Mouse (Mus musculus): Measurements from ENCODE around the gene Kif5a. TPM values are rescaled to one million over a fixed set of nuclear protein-coding genes. Genes with fewer than 3 reads are reported as not detected.
A peak's percentile ranks its signal among the peaks of the same experiment; 100 is the strongest.

The Kif5a gene
- polyA plus RNA-seq, 1 experiment from 2014 or later = 0.67 TPM

GRCm38 (mm10) chr10:127228897-127229296, 34.3 kb downstream of the Kif5a start:
- Histone ChIP-seq H3K36me3 (ENCODE audit: inconsistent target) (no peaks in the 10 kb centered on the region), H3K4me3 (ENCODE audit: inconsistent target) (no peak overlapping the region), H3K79me2 (ENCODE audit: inconsistent target) (no peaks in the 10 kb centered on the region), H3K27ac (no peak overlapping the region)
- WGBS (ENCODE audit: missing documents) = 17% methylated on average over 4 of the region's 4 CpGs

GRCm38 (mm10) chr10:127227163-127227562, 36.0 kb downstream of the Kif5a start:
- H3K79me2 ChIP-seq (ENCODE audit: inconsistent target) = no peaks in the 10 kb centered on the region
- H3K4me3 ChIP-seq (ENCODE audit: inconsistent target) = no peak overlapping the region
- no peak overlapping the region for H3K27ac ChIP-seq
- no peaks in the 10 kb centered on the region for H3K36me3 ChIP-seq (ENCODE audit: inconsistent target)
- 25% methylated on average over 8 of the region's 8 CpGs for WGBS (ENCODE audit: missing documents)

- 68% methylated on average over 8 of the region's 8 CpGs for WGBS (ENCODE audit: missing documents)
- H3K4me3 ChIP-seq (ENCODE audit: inconsistent target) = no peak overlapping the region
- no peak overlapping the region for H3K27ac ChIP-seq
- H3K36me3 ChIP-seq (ENCODE audit: inconsistent target) = no peaks in the 10 kb centered on the region
- no peaks in the 10 kb centered on the region for H3K79me2 ChIP-seq (ENCODE audit: inconsistent target)
These were observed 36.7 kb downstream of the Kif5a start for GRCm38 (mm10) chr10:127226318-127226895.

- Histone ChIP-seq H3K4me3 (ENCODE audit: inconsistent target) (no peak overlapping the region), H3K79me2 (ENCODE audit: inconsistent target) (no peaks in the 10 kb centered on the region), H3K36me3 (ENCODE audit: inconsistent target) (no peaks in the 10 kb centered on the region), H3K27ac (no peak overlapping the region)
- 33% methylated on average over 10 of the region's 10 CpGs for WGBS (ENCODE audit: missing documents)
These were observed 37.4 kb downstream of the Kif5a start for GRCm38 (mm10) chr10:127225732-127226131.

- WGBS (ENCODE audit: missing documents) = 82% methylated on average over 6 of the region's 6 CpGs
- Histone ChIP-seq H3K36me3 (ENCODE audit: inconsistent target) (no peaks in the 10 kb centered on the region), H3K79me2 (ENCODE audit: inconsistent target) (no peaks in the 10 kb centered on the region), H3K27ac (no peak overlapping the region), H3K4me3 (ENCODE audit: inconsistent target) (no peak overlapping the region)
These were observed 37.9 kb downstream of the Kif5a start for GRCm38 (mm10) chr10:127225213-127225612.

GRCm38 (mm10) chr10:127218339-127218738, 44.8 kb downstream of the Kif5a start:
- H3K36me3 ChIP-seq (ENCODE audit: inconsistent target) = no peaks in the 10 kb centered on the region
- no peak overlapping the region for H3K27ac ChIP-seq
- 97% methylated on average over 2 of the region's 2 CpGs for WGBS (ENCODE audit: missing documents)
- no peaks in the 10 kb centered on the region for H3K79me2 ChIP-seq (ENCODE audit: inconsistent target)
- no peak overlapping the region for H3K4me3 ChIP-seq (ENCODE audit: inconsistent target)

- Histone ChIP-seq H3K36me3 (ENCODE audit: inconsistent target) (no peaks in the 10 kb centered on the region), H3K4me3 (ENCODE audit: inconsistent target) (no peak overlapping the region), H3K79me2 (ENCODE audit: inconsistent target) (no peaks in the 10 kb centered on the region), H3K27ac (no peak overlapping the region)
These were observed 46.0 kb downstream of the Kif5a start for GRCm38 (mm10) chr10:127217177-127217576.

- 97% methylated on average over 11 of the region's 11 CpGs for WGBS (ENCODE audit: missing documents)
- no peak overlapping the region for H3K4me3 ChIP-seq (ENCODE audit: inconsistent target)
- H3K27ac ChIP-seq = no peak overlapping the region
- no peaks in the 10 kb centered on the region for H3K36me3 ChIP-seq (ENCODE audit: inconsistent target)
- H3K79me2 ChIP-seq (ENCODE audit: inconsistent target) = no peaks in the 10 kb centered on the region
These were observed 46.7 kb downstream of the Kif5a start for GRCm38 (mm10) chr10:127216456-127216855.

- 40% methylated on average over 1 of the region's 1 CpGs for WGBS (ENCODE audit: missing documents)
These were observed 48.7 kb downstream of the Kif5a start for GRCm38 (mm10) chr10:127214422-127214803.

GRCm38 (mm10) chr10:127213704-127214421, 49.3 kb downstream of the Kif5a start:
- Histone ChIP-seq H3K36me3 (ENCODE audit: inconsistent target) (0 out of 2 replicates have a peak, but pooled peaks cover under 1% of the 10 kb centered on the region), H3K4me3 (ENCODE audit: inconsistent target) (no peak overlapping the region), H3K79me2 (ENCODE audit: inconsistent target) (peaks cover 20% of the 10 kb centered on the region), H3K27ac (no peak overlapping the region)
- 88% methylated on average over 6 of the region's 13 CpGs for WGBS (ENCODE audit: missing documents)

More at GRCm38 (mm10) chr10:127214422-127214803, 48.7 kb downstream of the Kif5a start:
- Histone ChIP-seq H3K36me3 (ENCODE audit: inconsistent target) (no peaks in the 10 kb centered on the region), H3K4me3 (ENCODE audit: inconsistent target) (no peak overlapping the region), H3K27ac (no peak overlapping the region), H3K79me2 (ENCODE audit: inconsistent target) (peaks cover 16% of the 10 kb centered on the region)

- WGBS (ENCODE audit: missing documents) = 85% methylated on average over 8 of the region's 8 CpGs
- H3K36me3 ChIP-seq (ENCODE audit: inconsistent target) = 0 out of 2 replicates have a peak, but pooled peaks cover 6% of the 10 kb centered on the region
- no peak overlapping the region for H3K27ac ChIP-seq
- H3K79me2 ChIP-seq (ENCODE audit: inconsistent target) = peaks cover 20% of the 10 kb centered on the region
- no peak overlapping the region for H3K4me3 ChIP-seq (ENCODE audit: inconsistent target)
These were observed 49.9 kb downstream of the Kif5a start for GRCm38 (mm10) chr10:127213272-127213671.

GRCm38 (mm10) chr10:127211414-127211854, 51.7 kb downstream of the Kif5a start, which contains the start of gene Pip4k2c:
Pip4k2c (minus strand) TSS chr10:127211585.
- peaks cover 20% of the 10 kb centered on the region for H3K79me2 ChIP-seq (ENCODE audit: inconsistent target)
- H3K4me3 ChIP-seq (ENCODE audit: inconsistent target) = peak within 1 kb of the TSS; percentile 57
- H3K27ac ChIP-seq = no peak within 1 kb of the TSS
- 0% methylated on average over 35 of the region's 47 CpGs for WGBS (ENCODE audit: missing documents)
- peaks cover 16% of the 10 kb centered on the region; the same call in 1 of the 2 replicates for H3K36me3 ChIP-seq (ENCODE audit: inconsistent target)

GRCm38 (mm10) chr10:127210961-127211405, 52.2 kb downstream of the Kif5a start:
- Histone ChIP-seq H3K27ac (no peak overlapping the region), H3K79me2 (ENCODE audit: inconsistent target) (peaks cover 20% of the 10 kb centered on the region)

GRCm38 (mm10) chr10:127209928-127210570, 53.1 kb downstream of the Kif5a start:
- Histone ChIP-seq H3K79me2 (ENCODE audit: inconsistent target) (peaks cover 20% of the 10 kb centered on the region), H3K36me3 (ENCODE audit: inconsistent target) (peaks cover 27% of the 10 kb centered on the region), H3K27ac (no peak overlapping the region), H3K4me3 (ENCODE audit: inconsistent target) (peak overlapping the region; percentile 57)
- WGBS (ENCODE audit: missing documents) = 94% methylated on average over 13 of the region's 13 CpGs

More at GRCm38 (mm10) chr10:127210961-127211405, 52.2 kb downstream of the Kif5a start:
- Histone ChIP-seq H3K36me3 (ENCODE audit: inconsistent target) (peaks cover 17% of the 10 kb centered on the region; the same call in 1 of the 2 replicates), H3K4me3 (ENCODE audit: inconsistent target) (peak overlapping the region; percentile 57)
- 1% methylated on average over 25 of the region's 25 CpGs for WGBS (ENCODE audit: missing documents)

- H3K4me3 ChIP-seq (ENCODE audit: inconsistent target) = no peak overlapping the region
- H3K79me2 ChIP-seq (ENCODE audit: inconsistent target) = peaks cover 20% of the 10 kb centered on the region
- 98% methylated on average over 4 of the region's 4 CpGs for WGBS (ENCODE audit: missing documents)
- H3K36me3 ChIP-seq (ENCODE audit: inconsistent target) = peaks cover 38% of the 10 kb centered on the region
- H3K27ac ChIP-seq = no peak overlapping the region
These were observed 54.2 kb downstream of the Kif5a start for GRCm38 (mm10) chr10:127208921-127209320.
